Mouse (Mus musculus) MN1 (cell line): Measurements from ENCODE around the gene Ptgdr2.

Source experiments
- DNase-seq: peaks from one replicate; pipeline ENCODE4 v3.0.0-alpha.2; 2016; ENCODE audit warnings: low spot score

Gene Ptgdr2

GRCm38 (mm10) chr19:10976318-10976717, 39.4 kb downstream of the Ptgdr2 start:
- no peak for DNase-seq

- peak; percentile 42 for DNase-seq
Measured at GRCm38 (mm10) chr19:10979184-10980168, 42.5 kb downstream of the Ptgdr2 start.

GRCm38 (mm10) chr19:10980210-10980609, 43.2 kb downstream of the Ptgdr2 start:
- no peak for DNase-seq

- no peak for DNase-seq
Measured at GRCm38 (mm10) chr19:10983146-10983545, 46.2 kb downstream of the Ptgdr2 start.

- no peak for DNase-seq
Measured at GRCm38 (mm10) chr19:10984551-10984950, 47.6 kb downstream of the Ptgdr2 start.

- no peak for DNase-seq
Measured at GRCm38 (mm10) chr19:10985889-10986288, 48.9 kb downstream of the Ptgdr2 start.

GRCm38 (mm10) chr19:10988563-10988962, 51.6 kb downstream of the Ptgdr2 start:
- no peak for DNase-seq

- no peak for DNase-seq
Measured at GRCm38 (mm10) chr19:10990751-10991150, 53.8 kb downstream of the Ptgdr2 start.

- no peak for DNase-seq
Measured at GRCm38 (mm10) chr19:10991911-10992310, 55.0 kb downstream of the Ptgdr2 start.
